In genomic region chr7:130527306-130527705, GRCm38 (mm10) we compare ENCODE assay signal across 18 mouse cellular contexts. TPM values are rescaled to one million over a fixed set of nuclear protein-coding genes. Genes with fewer than 3 reads are reported as not detected.
DNase-seq lines count a peak whose midpoint lies in the region; ATAC-seq and TF ChIP-seq lines count a peak whose summit lies in the region.
"Had no signal": no experiment of that assay in that cellular context is flagged by ENCODE, and none has a peak within 500 bp of the region (broad histone marks: within the 10 kb centered on the region; RNA-seq: fewer than 3 reads in every experiment).

No protein-coding gene starts in this region.

- peaks cover 21% of the 10 kb centered on the region for H3K36me3 ChIP-seq in heart, embryonic 10.5 days
- peaks cover 11% of the 10 kb centered on the region for H3K36me3 ChIP-seq in intestine, embryonic 14.5 days (ENCODE audit: control insufficient read depth, insufficient read depth, low read length)
- peaks cover 13% of the 10 kb centered on the region for H3K36me3 ChIP-seq in intestine, postnatal 0 days (ENCODE audit: control insufficient read depth, insufficient read depth)
- peaks cover 8% of the 10 kb centered on the region; the same call in 1 of the 2 replicates for H3K36me3 ChIP-seq in intestine, embryonic 16.5 days (ENCODE audit: control insufficient read depth, insufficient read depth, low read length)
- H3K36me3 ChIP-seq in stomach, embryonic 16.5 days (ENCODE audit: control insufficient read depth, insufficient read depth, low read length): peaks cover 12% of the 10 kb centered on the region; the same call in 1 of the 2 replicates
- H3K36me3 ChIP-seq: hindbrain, embryonic 15.5 days had no signal

- no peaks in the 10 kb centered on the region for H3K9me3 ChIP-seq in heart, embryonic 10.5 days
- H3K9me3 ChIP-seq in intestine, embryonic 14.5 days (ENCODE audit: control insufficient read depth, low read length): no peaks in the 10 kb centered on the region
- no peaks in the 10 kb centered on the region for H3K9me3 ChIP-seq in intestine, postnatal 0 days (ENCODE audit: control insufficient read depth)
- no peaks in the 10 kb centered on the region for H3K9me3 ChIP-seq in intestine, embryonic 16.5 days (ENCODE audit: control insufficient read depth, low read length)
- no peaks in the 10 kb centered on the region for H3K9me3 ChIP-seq in stomach, embryonic 16.5 days (replicated peaks; ENCODE audit: control insufficient read depth, low read length)
- H3K9me3 ChIP-seq: embryonic facial prominence, embryonic 13.5 days; forebrain, embryonic 13.5 days; hindbrain, embryonic 15.5 days had no signal

- ATAC-seq in intestine, embryonic 14.5 days (replicated peaks; ENCODE audit: low FRiP score, low TSS enrichment, low read depth): no peak
- ATAC-seq in intestine, postnatal 0 days: no peak
- no peak for ATAC-seq in intestine, embryonic 16.5 days
- ATAC-seq in stomach, embryonic 16.5 days (ENCODE audit: insufficient read depth, low FRiP score): peak; percentile 72; the same call in 1 of the 2 replicates
- ATAC-seq: forebrain, embryonic 13.5 days; forebrain, postnatal 0 days; inflammation-experienced regulatory T-cells, adult 6 months had no signal

- H3K4me2 ChIP-seq in intestine, embryonic 14.5 days (ENCODE audit: low read length): no peak overlapping the region
- H3K4me2 ChIP-seq in intestine, postnatal 0 days (replicated peaks; ENCODE audit: low read depth): no peak overlapping the region
- no peak overlapping the region for H3K4me2 ChIP-seq in intestine, embryonic 16.5 days (ENCODE audit: low read depth, low read length)
- H3K4me2 ChIP-seq in stomach, embryonic 16.5 days (ENCODE audit: low read depth, low read length): no peak overlapping the region
- H3K4me2 ChIP-seq: embryonic facial prominence, embryonic 13.5 days; forebrain, embryonic 13.5 days; hindbrain, embryonic 15.5 days had no signal

- WGBS in heart, embryonic 10.5 days: 73% methylated on average over 9 of the region's 9 CpGs
- WGBS in intestine, embryonic 14.5 days: 66% methylated on average over 9 of the region's 9 CpGs
- WGBS in intestine, postnatal 0 days: 52% methylated on average over 9 of the region's 9 CpGs
- WGBS in intestine, embryonic 16.5 days: 64% methylated on average over 9 of the region's 9 CpGs
- WGBS in stomach, embryonic 16.5 days: 75% methylated on average over 9 of the region's 9 CpGs

- H3K4me3 ChIP-seq in heart, embryonic 10.5 days: no peak overlapping the region
- no peak overlapping the region for H3K4me3 ChIP-seq in intestine, embryonic 14.5 days (ENCODE audit: low read depth, low read length)
- no peak overlapping the region for H3K4me3 ChIP-seq in intestine, postnatal 0 days (ENCODE audit: low read depth, low read length)
- H3K4me3 ChIP-seq in intestine, embryonic 16.5 days (ENCODE audit: low read length): no peak overlapping the region
- no peak overlapping the region for H3K4me3 ChIP-seq in stomach, embryonic 16.5 days (replicated peaks; ENCODE audit: low read length)
- H3K4me3 ChIP-seq: embryonic facial prominence, embryonic 13.5 days; forebrain, embryonic 13.5 days; hindbrain, embryonic 15.5 days had no signal

- DNase-seq in heart, embryonic 10.5 days (ENCODE audit: low spot score): no peak
- no peak for DNase-seq in heart, postnatal 25 days (ENCODE audit: low spot score)
- DNase-seq in intestine, embryonic 14.5 days (ENCODE audit: low spot score): no peak
- DNase-seq in left cerebral cortex, postnatal 36 days (ENCODE audit: low spot score in 2 of 2): no peak
- no peak for DNase-seq in right cerebral cortex, postnatal 25 days
- DNase-seq: adrenal gland, postnatal 10 days; cerebellum, adult 11 months; cerebellum, adult 8-10 months; cerebellum, postnatal 14 days; forebrain, postnatal 0 days; gastrocnemius, postnatal 14 days had no signal

- intact Hi-C loops in heart, postnatal 25 days (cut with DNase I): loop anchor here (10.0 kb wide), 1 partner anchor 337 kb away; the partner anchor contains the start of gene Plekha1
- intact Hi-C loops in left cerebral cortex, postnatal 36 days (cut with DNase I): no loop called here

- no peak for TF ChIP-seq CTCF in intestine, postnatal 0 days (IDR thresholded peaks at IDR 0.05; ENCODE audit: low read depth)

- H3K27ac ChIP-seq in heart, embryonic 10.5 days: peak overlapping the region; percentile 42; the same call in 1 of the 2 replicates
- H3K27ac ChIP-seq in intestine, embryonic 14.5 days (ENCODE audit: low read depth): peak overlapping the region; percentile 69
- H3K27ac ChIP-seq in intestine, postnatal 0 days (ENCODE audit: low read depth, low read length): no peak overlapping the region
- peak overlapping the region; percentile 61 for H3K27ac ChIP-seq in intestine, embryonic 16.5 days (ENCODE audit: low read length)
- peak overlapping the region; percentile 48 for H3K27ac ChIP-seq in stomach, embryonic 16.5 days (ENCODE audit: low read length)
- H3K27ac ChIP-seq: embryonic facial prominence, embryonic 13.5 days; forebrain, embryonic 13.5 days; hindbrain, embryonic 15.5 days had no signal

- H3K9ac ChIP-seq in intestine, embryonic 14.5 days (ENCODE audit: low read length): no peak overlapping the region
- H3K9ac ChIP-seq in intestine, postnatal 0 days (ENCODE audit: low read depth, low read length): no peak overlapping the region
- H3K9ac ChIP-seq in intestine, embryonic 16.5 days (ENCODE audit: low read depth, low read length): no peak overlapping the region
- no peak overlapping the region for H3K9ac ChIP-seq in stomach, embryonic 16.5 days (ENCODE audit: low read length)
- H3K9ac ChIP-seq: embryonic facial prominence, embryonic 13.5 days; forebrain, embryonic 13.5 days; forebrain, postnatal 0 days; hindbrain, embryonic 15.5 days had no signal

- no peaks in the 10 kb centered on the region for H3K4me1 ChIP-seq in heart, embryonic 10.5 days
- no peaks in the 10 kb centered on the region for H3K4me1 ChIP-seq in intestine, embryonic 14.5 days (replicated peaks; ENCODE audit: control insufficient read depth, insufficient read depth, low read length)
- no peaks in the 10 kb centered on the region for H3K4me1 ChIP-seq in intestine, postnatal 0 days (replicated peaks; ENCODE audit: control insufficient read depth, insufficient read depth, low read length)
- H3K4me1 ChIP-seq in intestine, embryonic 16.5 days (ENCODE audit: control insufficient read depth, insufficient read depth, low read length): no peaks in the 10 kb centered on the region
- no peaks in the 10 kb centered on the region for H3K4me1 ChIP-seq in stomach, embryonic 16.5 days (ENCODE audit: control insufficient read depth, insufficient read depth, low read length)
- H3K4me1 ChIP-seq: forebrain, embryonic 13.5 days; hindbrain, embryonic 15.5 days had no signal

- no peaks in the 10 kb centered on the region for H3K27me3 ChIP-seq in heart, embryonic 10.5 days (ENCODE audit: insufficient read depth, poor library complexity, severe bottlenecking)
- no peaks in the 10 kb centered on the region for H3K27me3 ChIP-seq in intestine, embryonic 14.5 days (replicated peaks; ENCODE audit: control insufficient read depth, insufficient read depth, low read length)
- H3K27me3 ChIP-seq in intestine, postnatal 0 days (replicated peaks; ENCODE audit: control insufficient read depth, insufficient read depth, low read length): no peaks in the 10 kb centered on the region
- no peaks in the 10 kb centered on the region for H3K27me3 ChIP-seq in intestine, embryonic 16.5 days (replicated peaks; ENCODE audit: control insufficient read depth, insufficient read depth, low read length)
- no peaks in the 10 kb centered on the region for H3K27me3 ChIP-seq in stomach, embryonic 16.5 days (ENCODE audit: control insufficient read depth, insufficient read depth, low read length)
- H3K27me3 ChIP-seq: embryonic facial prominence, embryonic 13.5 days; forebrain, embryonic 13.5 days; hindbrain, embryonic 15.5 days had no signal

RNA-seq across cellular contexts. Expression of gene Ate1, which starts 7.1 kb away (rescaled TPM):
- polyA plus RNA-seq in heart, embryonic 10.5 days (2016; fragmentation: Nextera tagmentation; extraction: Ambion mirVana): 59.2 and 62.6 TPM in 2 replicates
- 10 to 100 TPM; 32.2 to 32.3 TPM for total RNA-seq in heart, postnatal 25 days (2021)
- 63.1 and 64.2 TPM in 2 replicates for polyA plus RNA-seq in intestine, embryonic 14.5 days (2014; fragmentation: Nextera tagmentation; extraction: Ambion mirVana)
- polyA plus RNA-seq in intestine, postnatal 0 days (2015; fragmentation: Nextera tagmentation; extraction: Ambion mirVana): 59.4 and 60.8 TPM in 2 replicates
- 45.2 and 46.1 TPM in 2 replicates for polyA plus RNA-seq in intestine, embryonic 16.5 days (2015; fragmentation: Nextera tagmentation; extraction: Ambion mirVana)
- polyA plus RNA-seq in stomach, embryonic 16.5 days (2015; fragmentation: Nextera tagmentation; extraction: Ambion mirVana): 54.5 and 55.7 TPM in 2 replicates
- total RNA-seq in left cerebral cortex, postnatal 36 days (2021): 10 to 100 TPM; 57.7 to 65.1 TPM

RNA-seq across cellular contexts. Expression of gene Nsmce4a, which starts 45.6 kb away (rescaled TPM):
- 131 and 152 TPM in 2 replicates for polyA plus RNA-seq in heart, embryonic 10.5 days (2016; fragmentation: Nextera tagmentation; extraction: Ambion mirVana)
- total RNA-seq in heart, postnatal 25 days (2021): 10 to 100 TPM; 38.5 to 46.1 TPM
- 173 and 178 TPM in 2 replicates for polyA plus RNA-seq in intestine, embryonic 14.5 days (2014; fragmentation: Nextera tagmentation; extraction: Ambion mirVana)
- polyA plus RNA-seq in intestine, postnatal 0 days (2015; fragmentation: Nextera tagmentation; extraction: Ambion mirVana): 100 and 101 TPM in 2 replicates
- 86.1 and 108 TPM in 2 replicates for polyA plus RNA-seq in intestine, embryonic 16.5 days (2015; fragmentation: Nextera tagmentation; extraction: Ambion mirVana)
- 92.7 and 103 TPM in 2 replicates for polyA plus RNA-seq in stomach, embryonic 16.5 days (2015; fragmentation: Nextera tagmentation; extraction: Ambion mirVana)
- 10 to 100 TPM; 36.0 to 38.0 TPM for total RNA-seq in left cerebral cortex, postnatal 36 days (2021)

RNA-seq across cellular contexts. Expression of gene Tacc2, which starts 49.9 kb away (rescaled TPM):
- polyA plus RNA-seq in heart, embryonic 10.5 days (2016; fragmentation: Nextera tagmentation; extraction: Ambion mirVana): 44.8 and 50.8 TPM in 2 replicates
- total RNA-seq in heart, postnatal 25 days (2021): 100 to 1,000 TPM; 364 to 380 TPM
- 33.7 and 38.4 TPM in 2 replicates for polyA plus RNA-seq in intestine, embryonic 14.5 days (2014; fragmentation: Nextera tagmentation; extraction: Ambion mirVana)
- polyA plus RNA-seq in intestine, postnatal 0 days (2015; fragmentation: Nextera tagmentation; extraction: Ambion mirVana): 27.7 TPM in 2 replicates
- 27.4 and 30.0 TPM in 2 replicates for polyA plus RNA-seq in intestine, embryonic 16.5 days (2015; fragmentation: Nextera tagmentation; extraction: Ambion mirVana)
- 23.9 and 24.7 TPM in 2 replicates for polyA plus RNA-seq in stomach, embryonic 16.5 days (2015; fragmentation: Nextera tagmentation; extraction: Ambion mirVana)
- total RNA-seq in left cerebral cortex, postnatal 36 days (2021): 10 to 100 TPM; 63.0 to 69.5 TPM
